Mouse (Mus musculus): ENCODE measurements around the gene Rufy3. TPM values are rescaled to one million over a fixed set of nuclear protein-coding genes. Genes with fewer than 3 reads are reported as not detected.

The Rufy3 gene
- polyA plus RNA-seq, 1 experiment from 2014 or later, result 304 TPM

- H3K27ac ChIP-seq, result peak overlapping the region; percentile 79
- peak overlapping the region; percentile 70 for H3K4me3 ChIP-seq (replicated peaks)
- H3K4me1 ChIP-seq (replicated peaks), result peaks cover 41% of the 10 kb centered on the region
- peak overlapping the region; percentile 79 for H3K9ac ChIP-seq (replicated peaks)
- H3K9me3 ChIP-seq, result no peaks in the 10 kb centered on the region
- WGBS, result 8% methylated on average over 9 of the region's 9 CpGs
- no peaks in the 10 kb centered on the region for H3K27me3 ChIP-seq
- no peaks in the 10 kb centered on the region for H3K36me3 ChIP-seq
- peak overlapping the region; percentile 75 for H3K4me2 ChIP-seq (replicated peaks)
- peak; percentile 97 for ATAC-seq
Observed at GRCm38 (mm10) chr5:88583271-88584031, 18.6 kb downstream of the Rufy3 start.

DNA sequence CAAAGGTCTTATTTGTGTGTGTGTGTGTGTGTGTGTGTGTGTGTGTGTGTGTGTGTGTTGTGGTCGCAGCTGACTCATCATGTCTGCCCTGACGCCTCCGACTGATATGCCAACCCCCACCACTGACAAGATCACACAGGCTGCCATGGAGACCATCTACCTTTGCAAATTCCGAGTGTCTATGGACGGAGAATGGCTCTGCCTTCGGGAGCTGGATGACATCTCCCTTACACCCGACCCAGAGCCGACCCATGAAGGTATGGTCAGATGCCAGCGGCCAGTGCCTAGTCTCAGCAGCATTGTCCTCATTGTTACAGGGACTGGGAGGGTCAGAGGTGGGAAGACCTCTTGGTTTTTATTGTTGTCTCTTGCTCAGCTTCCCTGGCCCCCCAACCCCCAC, 19.2 kb downstream of the Rufy3 start:
- H3K4me3 ChIP-seq (replicated peaks), result peak overlapping the region; percentile 70
- H3K9me3 ChIP-seq, result no peaks in the 10 kb centered on the region
- H3K36me3 ChIP-seq, result peaks cover 2% of the 10 kb centered on the region; the same call in 1 of the 2 replicates
- peaks cover 47% of the 10 kb centered on the region for H3K4me1 ChIP-seq (replicated peaks)
- peak overlapping the region; percentile 75 for H3K4me2 ChIP-seq (replicated peaks)
- H3K27me3 ChIP-seq, result no peaks in the 10 kb centered on the region
- 3% methylated on average over 9 of the region's 9 CpGs for WGBS
- H3K27ac ChIP-seq, result peak overlapping the region; percentile 79
- peak; percentile 52 for ATAC-seq
- peak overlapping the region; percentile 79 for H3K9ac ChIP-seq (replicated peaks)

DNA sequence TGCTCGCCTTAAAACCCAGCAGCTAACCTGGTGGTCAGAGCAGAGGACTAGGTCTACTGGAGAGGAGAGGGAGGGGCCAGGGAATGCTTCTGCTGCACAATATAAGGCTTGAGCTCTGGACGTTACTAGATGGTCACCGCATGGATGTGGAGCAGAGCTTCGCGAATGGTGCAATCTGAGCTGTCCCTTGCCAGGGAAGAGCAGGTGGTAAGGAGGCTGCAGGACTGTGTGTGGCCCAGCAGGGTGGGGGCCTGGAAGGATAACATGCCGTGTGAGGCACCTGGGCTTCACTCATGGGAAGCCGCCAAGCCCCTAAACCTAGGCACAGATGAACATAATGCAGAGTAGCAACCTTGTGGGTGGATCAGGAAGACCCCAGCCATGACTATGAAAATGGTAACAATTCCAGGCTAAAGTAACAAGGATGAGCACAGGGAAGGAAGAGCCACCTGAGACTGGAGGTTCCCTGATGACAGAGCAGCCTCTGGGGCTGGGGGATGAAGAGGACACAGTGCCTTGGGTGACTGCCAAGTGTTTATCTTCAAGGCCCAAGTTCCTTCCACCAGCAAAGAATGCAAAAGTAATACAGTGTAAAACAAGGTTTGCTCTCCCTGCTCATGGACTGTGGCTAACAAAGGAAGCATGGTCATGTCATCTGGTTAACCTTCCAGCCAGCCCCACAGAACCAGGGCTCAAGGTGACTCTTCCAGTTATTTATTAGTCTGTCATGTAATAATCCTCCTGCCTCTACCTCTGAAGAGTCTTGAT, 21.8 kb downstream of the Rufy3 start:
- H3K27me3 ChIP-seq, result no peaks in the 10 kb centered on the region
- peaks cover 56% of the 10 kb centered on the region for H3K4me1 ChIP-seq (replicated peaks)
- no peak for ATAC-seq
- peak overlapping the region; percentile 54 for H3K27ac ChIP-seq
- H3K4me2 ChIP-seq (replicated peaks), result peak overlapping the region; percentile 75
- WGBS, result 63% methylated on average over 7 of the region's 7 CpGs
- H3K36me3 ChIP-seq, result peaks cover 15% of the 10 kb centered on the region
- no peaks in the 10 kb centered on the region for H3K9me3 ChIP-seq
- H3K9ac ChIP-seq (replicated peaks), result peak overlapping the region; percentile 79
- peak overlapping the region; percentile 70 for H3K4me3 ChIP-seq (replicated peaks)

GRCm38 (mm10) chr5:88587211-88587934, 22.5 kb downstream of the Rufy3 start:
- H3K9me3 ChIP-seq, result no peaks in the 10 kb centered on the region
- H3K4me2 ChIP-seq (replicated peaks), result peak overlapping the region; percentile 75
- peaks cover 18% of the 10 kb centered on the region for H3K36me3 ChIP-seq
- 31% methylated on average over 13 of the region's 13 CpGs for WGBS
- H3K27me3 ChIP-seq, result no peaks in the 10 kb centered on the region
- peaks cover 56% of the 10 kb centered on the region for H3K4me1 ChIP-seq (replicated peaks)
- peak; percentile 21 for ATAC-seq
- peak overlapping the region; percentile 70 for H3K4me3 ChIP-seq (replicated peaks)
- peak overlapping the region; percentile 54 for H3K27ac ChIP-seq
- H3K9ac ChIP-seq (replicated peaks), result peak overlapping the region; percentile 79

DNA sequence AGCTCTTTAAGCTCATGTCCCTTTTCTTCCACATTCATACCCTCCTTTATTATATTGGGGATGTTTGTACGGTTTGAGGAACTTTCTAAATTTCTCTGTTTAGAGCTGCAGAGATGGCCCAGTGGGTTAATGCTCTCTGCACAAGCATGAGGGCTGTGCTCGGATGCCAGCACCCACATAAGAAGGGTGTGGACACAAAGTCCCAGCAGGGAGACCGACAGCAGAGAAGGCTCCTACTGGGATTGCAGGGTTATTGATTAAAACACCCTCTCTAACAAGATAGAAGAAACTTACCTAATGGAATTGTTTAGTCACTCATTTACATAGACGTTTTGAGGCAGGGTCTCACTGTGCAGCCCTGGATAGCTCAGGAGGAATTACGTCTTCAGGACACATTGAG, 23.6 kb downstream of the Rufy3 start:
- ATAC-seq, result no peak
- H3K9ac ChIP-seq (replicated peaks), result peak overlapping the region; percentile 53
- no peaks in the 10 kb centered on the region for H3K27me3 ChIP-seq
- 52% methylated on average over 5 of the region's 5 CpGs for whole genome bisulfite sequencing
- H3K4me2 ChIP-seq (replicated peaks), result peak overlapping the region; percentile 39
- peak overlapping the region; percentile 12 for H3K4me3 ChIP-seq (replicated peaks)
- peaks cover 28% of the 10 kb centered on the region for H3K36me3 ChIP-seq
- no peak overlapping the region for H3K27ac ChIP-seq
- H3K9me3 ChIP-seq, result no peaks in the 10 kb centered on the region
- H3K4me1 ChIP-seq (replicated peaks), result peaks cover 53% of the 10 kb centered on the region

DNA sequence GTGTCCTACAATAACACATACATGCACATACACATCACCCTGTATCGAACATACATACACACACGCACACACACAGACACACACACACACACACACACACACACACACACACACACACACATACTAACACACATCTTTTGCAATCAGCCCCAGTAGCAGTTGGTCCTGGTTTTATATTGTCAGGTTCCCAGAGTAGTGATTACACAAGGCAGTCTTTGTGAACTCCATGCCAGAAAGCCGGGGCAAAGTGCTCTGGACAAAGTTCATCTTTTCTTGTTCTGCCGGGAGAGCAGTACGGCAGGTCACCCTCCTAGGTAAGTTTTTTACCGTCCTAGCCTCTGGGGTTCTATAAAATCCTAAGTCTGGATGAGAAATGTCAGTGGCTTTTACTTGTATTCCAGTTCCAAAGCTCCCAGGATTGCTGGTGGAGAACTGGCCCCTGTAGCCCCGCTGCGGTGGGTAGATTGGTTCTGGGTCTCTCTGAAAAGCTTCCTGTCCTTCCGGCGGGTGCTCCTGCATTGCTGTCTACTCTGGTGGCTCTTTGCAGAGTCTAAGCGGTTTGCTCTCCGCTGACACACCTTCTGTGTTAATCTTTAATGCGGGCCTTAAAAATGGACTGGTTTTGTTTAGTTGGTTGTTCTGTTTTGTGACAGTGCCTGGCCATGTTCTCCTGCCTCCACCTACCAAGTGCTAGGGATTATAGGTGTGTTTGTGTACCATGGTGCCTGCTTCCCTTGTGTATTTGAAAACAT, 28.8 kb downstream of the Rufy3 start:
- no peak for ATAC-seq
- Histone ChIP-seq H3K27ac (no peak overlapping the region), H3K4me1 (replicated peaks) (peaks cover 27% of the 10 kb centered on the region), H3K9me3 (no peaks in the 10 kb centered on the region), H3K27me3 (no peaks in the 10 kb centered on the region), H3K4me2 (replicated peaks) (no peak overlapping the region), H3K9ac (replicated peaks) (no peak overlapping the region), H3K36me3 (peaks cover 42% of the 10 kb centered on the region), H3K4me3 (replicated peaks) (no peak overlapping the region)
- 93% methylated on average over 13 of the region's 13 CpGs for WGBS

- H3K9ac ChIP-seq (replicated peaks), result no peak overlapping the region
- WGBS, result 93% methylated on average over 7 of the region's 7 CpGs
- no peak overlapping the region for H3K4me2 ChIP-seq (replicated peaks)
- H3K36me3 ChIP-seq, result peaks cover 41% of the 10 kb centered on the region
- no peak overlapping the region for H3K27ac ChIP-seq
- no peaks in the 10 kb centered on the region for H3K27me3 ChIP-seq
- no peak overlapping the region for H3K4me3 ChIP-seq (replicated peaks)
- ATAC-seq, result no peak
- H3K4me1 ChIP-seq (replicated peaks), result peaks cover 21% of the 10 kb centered on the region
- H3K9me3 ChIP-seq, result no peaks in the 10 kb centered on the region
Observed at GRCm38 (mm10) chr5:88594173-88594569, 29.3 kb downstream of the Rufy3 start.

DNA sequence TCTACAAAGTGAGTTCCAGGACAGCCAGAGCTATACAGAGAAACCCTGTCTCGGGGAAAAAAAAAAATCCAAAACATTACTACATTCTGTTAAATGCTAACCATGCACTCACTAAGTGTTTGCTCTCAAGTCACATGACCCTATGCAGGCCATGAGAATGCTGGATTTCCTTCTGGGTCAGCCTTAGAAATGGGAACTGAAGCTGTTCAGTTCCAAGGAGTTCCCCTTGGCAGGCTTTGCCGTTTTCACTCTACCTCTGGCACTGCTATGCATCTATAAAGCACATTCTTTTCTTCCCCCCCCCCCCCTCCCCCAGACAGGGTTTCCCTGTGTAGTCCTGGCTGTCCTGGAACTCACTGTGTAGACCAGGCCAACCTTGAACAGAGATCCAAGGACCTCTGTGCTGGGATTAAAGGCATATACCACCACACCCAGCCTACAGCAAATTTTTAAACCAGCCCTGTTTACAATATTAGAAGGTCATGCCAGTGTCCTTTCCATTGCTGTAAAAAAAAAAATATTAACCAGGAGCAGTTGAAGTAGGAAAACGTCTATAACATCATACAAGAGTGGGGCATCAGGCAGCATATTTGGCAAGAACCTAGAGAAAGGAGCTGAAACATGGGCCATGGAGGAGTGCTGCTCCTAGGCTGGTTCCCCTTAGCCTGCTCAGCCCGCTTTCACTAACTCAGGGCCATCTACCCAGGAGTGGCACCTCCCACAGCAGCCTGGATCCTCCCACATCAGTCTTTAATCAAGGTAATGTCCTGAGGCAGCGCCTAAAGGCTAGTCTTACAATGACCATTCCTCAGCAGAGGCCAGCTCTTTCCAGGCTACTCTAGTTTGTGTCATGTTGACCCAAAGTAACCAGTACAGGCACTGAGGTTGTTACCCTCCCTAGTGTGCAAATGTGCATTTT, 31.0 kb downstream of the Rufy3 start:
- WGBS, result 83% methylated on average over 5 of the region's 5 CpGs
- Histone ChIP-seq H3K9ac (replicated peaks) (no peak overlapping the region), H3K4me1 (replicated peaks) (peaks cover 13% of the 10 kb centered on the region; the same call in 1 of the 2 replicates), H3K4me3 (replicated peaks) (no peak overlapping the region), H3K9me3 (no peaks in the 10 kb centered on the region), H3K4me2 (replicated peaks) (no peak overlapping the region), H3K27me3 (no peaks in the 10 kb centered on the region), H3K36me3 (peaks cover 32% of the 10 kb centered on the region), H3K27ac (no peak overlapping the region)
- no peak for ATAC-seq

- Histone ChIP-seq H3K4me2 (replicated peaks) (no peak overlapping the region), H3K36me3 (peaks cover 23% of the 10 kb centered on the region), H3K27ac (no peak overlapping the region), H3K4me1 (replicated peaks) (peaks cover 16% of the 10 kb centered on the region; the same call in 1 of the 2 replicates), H3K9ac (replicated peaks) (no peak overlapping the region), H3K27me3 (no peaks in the 10 kb centered on the region), H3K4me3 (replicated peaks) (no peak overlapping the region), H3K9me3 (no peaks in the 10 kb centered on the region)
- WGBS, result 89% methylated on average over 6 of the region's 6 CpGs
- ATAC-seq, result no peak
Observed at GRCm38 (mm10) chr5:88598961-88599360, 34.1 kb downstream of the Rufy3 start.

- no peak overlapping the region for H3K4me3 ChIP-seq (replicated peaks)
- peaks cover 28% of the 10 kb centered on the region for H3K36me3 ChIP-seq
- H3K27me3 ChIP-seq, result no peaks in the 10 kb centered on the region
- H3K4me2 ChIP-seq (replicated peaks), result no peak overlapping the region
- no peak for ATAC-seq
- H3K9ac ChIP-seq (replicated peaks), result no peak overlapping the region
- H3K4me1 ChIP-seq (replicated peaks), result 0 out of 2 replicates have a peak, but pooled peaks cover 11% of the 10 kb centered on the region
- WGBS, result 69% methylated on average over 2 of the region's 2 CpGs
- H3K9me3 ChIP-seq, result no peaks in the 10 kb centered on the region
- H3K27ac ChIP-seq, result no peak overlapping the region
Observed at GRCm38 (mm10) chr5:88602030-88602429, 37.2 kb downstream of the Rufy3 start.

All from midbrain, embryonic 13.5 days (tissue).